Mouse (Mus musculus) fibroblast of lung, adult 2 months (primary cell): ENCODE results near the gene Syt13.

Experiments
- DNase-seq: peaks from one replicate; pipeline ENCODE4 v3.0.0-alpha.2; 2011; ENCODE audit warnings: low read depth

Gene Syt13

GRCm38 (mm10) chr2:92914933-92915553, at the start of gene Syt13:
TSS of gene Syt13 (plus strand) at chr2:92915098.
- DNase-seq: no peak

- no peak for DNase-seq
These were observed 48.3 kb upstream of the Syt13 start for GRCm38 (mm10) chr2:92866616-92867015.

- DNase-seq: no peak
These were observed 44.6 kb upstream of the Syt13 start for GRCm38 (mm10) chr2:92870139-92870836.

GRCm38 (mm10) chr2:92871093-92871686, 43.7 kb upstream of the Syt13 start:
- no peak for DNase-seq

GRCm38 (mm10) chr2:92872652-92873051, 42.2 kb upstream of the Syt13 start:
- no peak for DNase-seq

- no peak for DNase-seq
These were observed 40.3 kb upstream of the Syt13 start for GRCm38 (mm10) chr2:92874592-92874991.

GRCm38 (mm10) chr2:92877488-92877887, 37.4 kb upstream of the Syt13 start:
- no peak for DNase-seq

- DNase-seq: no peak
These were observed 31.6 kb upstream of the Syt13 start for GRCm38 (mm10) chr2:92883039-92883911.

GRCm38 (mm10) chr2:92883912-92884243, 31.0 kb upstream of the Syt13 start:
- no peak for DNase-seq

- DNase-seq: no peak
These were observed 29.9 kb upstream of the Syt13 start for GRCm38 (mm10) chr2:92884976-92885375.

GRCm38 (mm10) chr2:92886862-92887261, 28.0 kb upstream of the Syt13 start:
- peak; percentile 19 for DNase-seq

GRCm38 (mm10) chr2:92892524-92892923, 22.4 kb upstream of the Syt13 start:
- no peak for DNase-seq

GRCm38 (mm10) chr2:92903650-92904049, 11.2 kb upstream of the Syt13 start:
- DNase-seq: no peak

- DNase-seq: no peak
These were observed 10.5 kb upstream of the Syt13 start for GRCm38 (mm10) chr2:92904307-92904859.

GRCm38 (mm10) chr2:92910371-92910770, 4.5 kb upstream of the Syt13 start:
- no peak for DNase-seq

- no peak for DNase-seq
These were observed 2.6 kb upstream of the Syt13 start for GRCm38 (mm10) chr2:92912312-92912711.

GRCm38 (mm10) chr2:92913295-92913694, 1.6 kb upstream of the Syt13 start:
- DNase-seq: no peak

GRCm38 (mm10) chr2:92915659-92916631, 1.0 kb downstream of the Syt13 start:
- no peak for DNase-seq

GRCm38 (mm10) chr2:92917405-92918142, 2.7 kb downstream of the Syt13 start:
- DNase-seq: no peak

GRCm38 (mm10) chr2:92920709-92921108, 5.8 kb downstream of the Syt13 start:
- no peak for DNase-seq
